Mouse (Mus musculus): ENCODE measurements at regions not wholly inside any gene's neighbourhood (a gene's known extent, or its start where the extent isn't known, plus 50 kb on each side); places are given as distances from the start of the nearest gene placed in this dataset.

DNA sequence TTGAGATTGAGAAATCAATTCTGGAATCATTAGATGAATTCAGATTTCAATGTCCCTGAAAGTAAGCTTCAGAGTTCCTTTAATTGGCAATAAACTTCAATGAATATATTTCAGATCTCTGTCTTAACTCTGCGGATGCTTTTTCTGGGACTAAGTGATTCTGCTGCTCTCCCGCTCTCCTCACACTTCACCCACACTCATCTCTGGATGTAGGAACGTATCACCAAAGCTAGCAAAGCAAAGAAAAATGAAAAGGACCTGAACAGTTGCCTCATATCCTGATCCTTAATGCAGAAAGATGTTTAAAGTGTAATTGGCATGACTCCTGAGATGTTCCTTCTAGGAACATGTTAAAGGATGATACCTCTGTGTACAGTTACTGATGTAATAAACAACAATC lies 377.3 kb downstream of the Basp1 start:
- TF ChIP-seq CTCF (IDR thresholded peaks at IDR 0.05) (no peak), EP300 (IDR thresholded peaks at IDR 0.05) (no peak)
